Mouse (Mus musculus): ENCODE data around the gene Ctnnd2. TPM values are rescaled to one million over a fixed set of nuclear protein-coding genes. Genes with fewer than 3 reads are reported as not detected.

The Ctnnd2 gene
- total and polyA plus RNA-seq, 2 experiments = 0.02 to 0.28 TPM

- Histone ChIP-seq H3K79me2 (ENCODE audit: control insufficient read depth, insufficient read depth, low read length) (no peaks in the 10 kb centered on the region), H3K4me3 (ENCODE audit: insufficient read depth, low read depth, low read length) (no peak overlapping the region), H3K4me1 (ENCODE audit: control insufficient read depth, insufficient read depth, low read length) (no peaks in the 10 kb centered on the region), H3K36me3 (ENCODE audit: control insufficient read depth, insufficient read depth, low read length) (no peaks in the 10 kb centered on the region), H3K27ac (replicated peaks; ENCODE audit: insufficient read depth, low read depth, low read length) (no peak overlapping the region), H3K27me3 (ENCODE audit: control insufficient read depth, insufficient read depth, low read length) (no peaks in the 10 kb centered on the region), H3K9ac (ENCODE audit: low read depth, low read length) (no peak overlapping the region)
- TF ChIP-seq CTCF (IDR thresholded peaks at IDR 0.05; ENCODE audit: low read depth, low read length) (no peak), POLR2A (IDR thresholded peaks at IDR 0.05; ENCODE audit: extremely low read depth, insufficient read depth, low read length) (no peak)
- no peak for DNase-seq (ENCODE audit: extremely low read depth, low read depth, low spot score)
- 74% methylated on average over 1 of the region's 1 CpGs for WGBS
Measured at GRCm38 (mm10) chr15:30595507-30595906, 423.1 kb downstream of the Ctnnd2 start.

GRCm38 (mm10) chr15:30610613-30611012, 438.2 kb downstream of the Ctnnd2 start:
- Histone ChIP-seq H3K4me3 (ENCODE audit: insufficient read depth, low read depth, low read length) (no peak overlapping the region), H3K27me3 (ENCODE audit: control insufficient read depth, insufficient read depth, low read length) (no peaks in the 10 kb centered on the region), H3K36me3 (ENCODE audit: control insufficient read depth, insufficient read depth, low read length) (no peaks in the 10 kb centered on the region), H3K4me1 (ENCODE audit: control insufficient read depth, insufficient read depth, low read length) (no peaks in the 10 kb centered on the region), H3K9ac (ENCODE audit: low read depth, low read length) (no peak overlapping the region), H3K27ac (replicated peaks; ENCODE audit: insufficient read depth, low read depth, low read length) (no peak overlapping the region), H3K79me2 (ENCODE audit: control insufficient read depth, insufficient read depth, low read length) (no peaks in the 10 kb centered on the region)
- 54% methylated on average over 7 of the region's 7 CpGs for WGBS
- TF ChIP-seq POLR2A (IDR thresholded peaks at IDR 0.05; ENCODE audit: extremely low read depth, insufficient read depth, low read length) = no peak
- no peak for TF ChIP-seq CTCF (IDR thresholded peaks at IDR 0.05; ENCODE audit: low read depth, low read length)
- peak; percentile 48 for DNase-seq (ENCODE audit: extremely low read depth, low read depth, low spot score)

- Histone ChIP-seq H3K79me2 (ENCODE audit: control insufficient read depth, insufficient read depth, low read length) (no peaks in the 10 kb centered on the region), H3K36me3 (ENCODE audit: control insufficient read depth, insufficient read depth, low read length) (no peaks in the 10 kb centered on the region), H3K27me3 (ENCODE audit: control insufficient read depth, insufficient read depth, low read length) (no peaks in the 10 kb centered on the region), H3K27ac (replicated peaks; ENCODE audit: insufficient read depth, low read depth, low read length) (no peak overlapping the region), H3K4me3 (ENCODE audit: insufficient read depth, low read depth, low read length) (no peak overlapping the region), H3K4me1 (ENCODE audit: control insufficient read depth, insufficient read depth, low read length) (no peaks in the 10 kb centered on the region), H3K9ac (ENCODE audit: low read depth, low read length) (no peak overlapping the region)
- DNase-seq (ENCODE audit: extremely low read depth, low read depth, low spot score) = no peak
- WGBS = 75% methylated on average over 7 of the region's 7 CpGs
- TF ChIP-seq CTCF (IDR thresholded peaks at IDR 0.05; ENCODE audit: low read depth, low read length) (no peak), POLR2A (IDR thresholded peaks at IDR 0.05; ENCODE audit: extremely low read depth, insufficient read depth, low read length) (no peak)
Measured at GRCm38 (mm10) chr15:30615451-30615850, 443.1 kb downstream of the Ctnnd2 start.

GRCm38 (mm10) chr15:30616861-30617260, 444.5 kb downstream of the Ctnnd2 start:
- TF ChIP-seq POLR2A (IDR thresholded peaks at IDR 0.05; ENCODE audit: extremely low read depth, insufficient read depth, low read length) (no peak), CTCF (IDR thresholded peaks at IDR 0.05; ENCODE audit: low read depth, low read length) (no peak)

GRCm38 (mm10) chr15:30617932-30618331, 445.5 kb downstream of the Ctnnd2 start:
- Histone ChIP-seq H3K9ac (ENCODE audit: low read depth, low read length) (no peak overlapping the region), H3K4me1 (ENCODE audit: control insufficient read depth, insufficient read depth, low read length) (no peaks in the 10 kb centered on the region), H3K27ac (replicated peaks; ENCODE audit: insufficient read depth, low read depth, low read length) (no peak overlapping the region), H3K27me3 (ENCODE audit: control insufficient read depth, insufficient read depth, low read length) (no peaks in the 10 kb centered on the region), H3K36me3 (ENCODE audit: control insufficient read depth, insufficient read depth, low read length) (no peaks in the 10 kb centered on the region), H3K4me3 (ENCODE audit: insufficient read depth, low read depth, low read length) (no peak overlapping the region), H3K79me2 (ENCODE audit: control insufficient read depth, insufficient read depth, low read length) (no peaks in the 10 kb centered on the region)
- 69% methylated on average over 2 of the region's 2 CpGs for WGBS
- no peak for TF ChIP-seq POLR2A (IDR thresholded peaks at IDR 0.05; ENCODE audit: extremely low read depth, insufficient read depth, low read length)
- TF ChIP-seq CTCF (IDR thresholded peaks at IDR 0.05; ENCODE audit: low read depth, low read length) = no peak
- DNase-seq (ENCODE audit: extremely low read depth, low read depth, low spot score) = no peak

More at GRCm38 (mm10) chr15:30616861-30617260, 444.5 kb downstream of the Ctnnd2 start:
- 76% methylated on average over 3 of the region's 3 CpGs for WGBS
- Histone ChIP-seq H3K4me1 (ENCODE audit: control insufficient read depth, insufficient read depth, low read length) (no peaks in the 10 kb centered on the region), H3K9ac (ENCODE audit: low read depth, low read length) (no peak overlapping the region), H3K79me2 (ENCODE audit: control insufficient read depth, insufficient read depth, low read length) (no peaks in the 10 kb centered on the region), H3K27me3 (ENCODE audit: control insufficient read depth, insufficient read depth, low read length) (no peaks in the 10 kb centered on the region), H3K36me3 (ENCODE audit: control insufficient read depth, insufficient read depth, low read length) (no peaks in the 10 kb centered on the region), H3K4me3 (ENCODE audit: insufficient read depth, low read depth, low read length) (no peak overlapping the region), H3K27ac (replicated peaks; ENCODE audit: insufficient read depth, low read depth, low read length) (no peak overlapping the region)
- no peak for DNase-seq (ENCODE audit: extremely low read depth, low read depth, low spot score)

GRCm38 (mm10) chr15:30628524-30628923, 456.1 kb downstream of the Ctnnd2 start:
- 45% methylated on average over 3 of the region's 3 CpGs for WGBS
- no peak overlapping the region for H3K27ac ChIP-seq (replicated peaks; ENCODE audit: insufficient read depth, low read depth, low read length)
- no peaks in the 10 kb centered on the region for H3K4me1 ChIP-seq (ENCODE audit: control insufficient read depth, insufficient read depth, low read length)
- no peak for TF ChIP-seq CTCF (IDR thresholded peaks at IDR 0.05; ENCODE audit: low read depth, low read length)
- no peak for TF ChIP-seq POLR2A (IDR thresholded peaks at IDR 0.05; ENCODE audit: extremely low read depth, insufficient read depth, low read length)
- no peaks in the 10 kb centered on the region for H3K36me3 ChIP-seq (ENCODE audit: control insufficient read depth, insufficient read depth, low read length)
- H3K9ac ChIP-seq (ENCODE audit: low read depth, low read length) = no peak overlapping the region
- H3K4me3 ChIP-seq (ENCODE audit: insufficient read depth, low read depth, low read length) = no peak overlapping the region
- no peak for DNase-seq (ENCODE audit: extremely low read depth, low read depth, low spot score)
- H3K79me2 ChIP-seq (ENCODE audit: control insufficient read depth, insufficient read depth, low read length) = no peaks in the 10 kb centered on the region
- no peaks in the 10 kb centered on the region for H3K27me3 ChIP-seq (ENCODE audit: control insufficient read depth, insufficient read depth, low read length)
